ENCODE assay signal across 8 mouse cellular contexts in genomic region chr11:116273469-116274044, GRCm38 (mm10). TPM values are rescaled to one million over a fixed set of nuclear protein-coding genes. Genes with fewer than 3 reads are reported as not detected.
DNase-seq lines count a peak whose midpoint lies in the region; ATAC-seq lines count a peak whose summit lies in the region.

No protein-coding gene starts in this region.

- peak; percentile 41; the same call in 1 of the 2 replicates for ATAC-seq in heart, embryonic 16.5 days (replicated peaks; ENCODE audit: extremely low read depth, insufficient read depth, low FRiP score)

- no peak for DNase-seq in heart, postnatal 14 days
- DNase-seq in R1 (ENCODE audit: low read depth, low spot score) = peak; percentile 27
- DNase-seq in hindbrain, embryonic 10.5 days (ENCODE audit: low spot score) = no peak
- DNase-seq in midbrain, embryonic 10.5 days (ENCODE audit: low spot score) = no peak
- DNase-seq in left cerebral cortex, postnatal 10 days (ENCODE audit: extremely low spot score in 1 of 2, low spot score in 2 of 2) = no peak
- no peak for DNase-seq in retina, postnatal 1 day
- no peak for DNase-seq in cerebellum, adult 9-11 months

- peak overlapping the region; percentile 79 for H3K4me2 ChIP-seq in heart, embryonic 16.5 days (ENCODE audit: low read depth, low read length)

- no peaks in the 10 kb centered on the region for H3K27me3 ChIP-seq in heart, embryonic 16.5 days (ENCODE audit: control insufficient read depth, insufficient read depth, low read length)
- no peaks in the 10 kb centered on the region for H3K27me3 ChIP-seq in hindbrain, embryonic 10.5 days (ENCODE audit: insufficient read depth, poor library complexity, severe bottlenecking)
- no peaks in the 10 kb centered on the region for H3K27me3 ChIP-seq in midbrain, embryonic 10.5 days (ENCODE audit: low read depth, poor library complexity, severe bottlenecking)

- H3K27ac ChIP-seq in heart, embryonic 16.5 days (ENCODE audit: low read length) = peak overlapping the region; percentile 80
- H3K27ac ChIP-seq in hindbrain, embryonic 10.5 days = peak overlapping the region; percentile 94
- H3K27ac ChIP-seq in midbrain, embryonic 10.5 days (replicated peaks) = peak overlapping the region; percentile 93

- no peaks in the 10 kb centered on the region for H3K9me3 ChIP-seq in heart, embryonic 16.5 days (replicated peaks; ENCODE audit: control insufficient read depth, low read length)
- no peaks in the 10 kb centered on the region for H3K9me3 ChIP-seq in hindbrain, embryonic 10.5 days
- H3K9me3 ChIP-seq in midbrain, embryonic 10.5 days (replicated peaks) = no peaks in the 10 kb centered on the region

- H3K4me1 ChIP-seq in heart, embryonic 16.5 days (ENCODE audit: control insufficient read depth, insufficient read depth, low read length) = peaks cover 17% of the 10 kb centered on the region
- peaks cover 22% of the 10 kb centered on the region for H3K4me1 ChIP-seq in hindbrain, embryonic 10.5 days (replicated peaks)
- H3K4me1 ChIP-seq in midbrain, embryonic 10.5 days = peaks cover 28% of the 10 kb centered on the region

- WGBS in heart, embryonic 16.5 days = under 1% methylated on average over 39 of the region's 39 CpGs
- under 1% methylated on average over 39 of the region's 39 CpGs for WGBS in hindbrain, embryonic 10.5 days
- WGBS in midbrain, embryonic 10.5 days = under 1% methylated on average over 39 of the region's 39 CpGs

- intact Hi-C loops in heart, postnatal 14 days (cut with DNase I) = no loop called here
- intact Hi-C loops in left cerebral cortex, postnatal 10 days (cut with DNase I) = no loop called here

- H3K9ac ChIP-seq in heart, embryonic 16.5 days (ENCODE audit: low read length) = peak overlapping the region; percentile 82

- H3K4me3 ChIP-seq in heart, embryonic 16.5 days (ENCODE audit: low read length) = peak overlapping the region; percentile 69
- peak overlapping the region; percentile 96 for H3K4me3 ChIP-seq in hindbrain, embryonic 10.5 days
- H3K4me3 ChIP-seq in midbrain, embryonic 10.5 days = peak overlapping the region; percentile 97

- H3K36me3 ChIP-seq in heart, embryonic 16.5 days (ENCODE audit: control insufficient read depth, insufficient read depth) = peaks cover 10% of the 10 kb centered on the region; the same call in 1 of the 2 replicates
- peaks cover 40% of the 10 kb centered on the region for H3K36me3 ChIP-seq in hindbrain, embryonic 10.5 days
- H3K36me3 ChIP-seq in midbrain, embryonic 10.5 days = peaks cover 41% of the 10 kb centered on the region

RNA-seq across cellular contexts. Expression of gene Srp68, which starts 0.5 kb away (rescaled TPM):
- polyA plus RNA-seq in heart, embryonic 16.5 days (2015; fragmentation: Nextera tagmentation; extraction: Ambion mirVana) = 65.9 and 72.3 TPM in 2 replicates
- total RNA-seq in heart, postnatal 14 days (2021) = 10 to 100 TPM; 54.4 to 55.6 TPM
- polyA plus RNA-seq in hindbrain, embryonic 10.5 days (2016; fragmentation: Nextera tagmentation; extraction: Ambion mirVana) = 96.2 and 100 TPM in 2 replicates
- 96.1 and 106 TPM in 2 replicates for polyA plus RNA-seq in midbrain, embryonic 10.5 days (2016; fragmentation: Nextera tagmentation; extraction: Ambion mirVana)
- total RNA-seq in left cerebral cortex, postnatal 10 days (2021) = 10 to 100 TPM; 52.5 to 56.3 TPM

RNA-seq across cellular contexts. Expression of gene Galr2, which starts 7.2 kb away (rescaled TPM):
- polyA plus RNA-seq in heart, embryonic 16.5 days (2015; fragmentation: Nextera tagmentation; extraction: Ambion mirVana) = 0.11 and 0.20 TPM in 2 replicates
- total RNA-seq in heart, postnatal 14 days (2021) = not detected
- 0.11 and 0.33 TPM in 2 replicates for polyA plus RNA-seq in hindbrain, embryonic 10.5 days (2016; fragmentation: Nextera tagmentation; extraction: Ambion mirVana)
- 0.09 and 0.12 TPM in 2 replicates for polyA plus RNA-seq in midbrain, embryonic 10.5 days (2016; fragmentation: Nextera tagmentation; extraction: Ambion mirVana)
- total RNA-seq in left cerebral cortex, postnatal 10 days (2021) = not detected

RNA-seq across cellular contexts. Expression of gene Exoc7, which starts 33.5 kb away (rescaled TPM):
- polyA plus RNA-seq in heart, embryonic 16.5 days (2015; fragmentation: Nextera tagmentation; extraction: Ambion mirVana) = 50.2 and 54.6 TPM in 2 replicates
- total RNA-seq in heart, postnatal 14 days (2021) = 10 to 100 TPM; 44.3 to 52.3 TPM
- 52.2 and 79.2 TPM in 2 replicates for polyA plus RNA-seq in hindbrain, embryonic 10.5 days (2016; fragmentation: Nextera tagmentation; extraction: Ambion mirVana)
- polyA plus RNA-seq in midbrain, embryonic 10.5 days (2016; fragmentation: Nextera tagmentation; extraction: Ambion mirVana) = 57.6 and 71.6 TPM in 2 replicates
- total RNA-seq in left cerebral cortex, postnatal 10 days (2021) = 10 to 100 TPM; 96.6 to 97.9 TPM

RNA-seq across cellular contexts. Expression of gene Evpl, which starts 35.7 kb away (rescaled TPM):
- polyA plus RNA-seq in heart, embryonic 16.5 days (2015; fragmentation: Nextera tagmentation; extraction: Ambion mirVana) = 1.2 TPM in 2 replicates
- total RNA-seq in heart, postnatal 14 days (2021) = under 1 TPM; 0.83 to 0.93 TPM
- 0.35 and 0.76 TPM in 2 replicates for polyA plus RNA-seq in hindbrain, embryonic 10.5 days (2016; fragmentation: Nextera tagmentation; extraction: Ambion mirVana)
- polyA plus RNA-seq in midbrain, embryonic 10.5 days (2016; fragmentation: Nextera tagmentation; extraction: Ambion mirVana) = 0.32 and 0.57 TPM in 2 replicates
- under 1 TPM; 0.77 to 0.97 TPM for total RNA-seq in left cerebral cortex, postnatal 10 days (2021)
